Mouse (Mus musculus) intestine, embryonic 15.5 days (tissue): ENCODE data around the gene Amotl1. TPM values are rescaled to one million over a fixed set of nuclear protein-coding genes. Genes with fewer than 3 reads are reported as not detected.

Experiments used
- polyA plus RNA-seq: library from polyadenylated mRNA; unstranded; fragments of >200 nt; fragmentation: Nextera tagmentation; extraction: Ambion mirVana; gene quantifications from 2 replicates; pipeline ENCODE4 v1.2.1, GENCODE M21; 2015

Amotl1 gene
- polyA plus RNA-seq, 1 experiment from 2014 or later: 10.1 TPM

Other genes starting within 250 kb of the Amotl1 start
- 0.23 and 0.35 TPM in 2 replicates for gene Kdm4d, start 144.6 kb downstream of the Amotl1 start, polyA plus RNA-seq
- gene Cwc15, start 144.4 kb downstream of the Amotl1 start, polyA plus RNA-seq: 132 and 154 TPM in 2 replicates
- gene Piwil4, start 95.7 kb upstream of the Amotl1 start, polyA plus RNA-seq: 0.20 and 0.28 TPM in 2 replicates
- 5.3 and 5.4 TPM in 2 replicates for gene Fut4, start 107.3 kb upstream of the Amotl1 start, polyA plus RNA-seq
- gene 1700012B09Rik, start 126.0 kb upstream of the Amotl1 start, polyA plus RNA-seq: not detected in 2 replicates
- gene Mre11a, start 139.6 kb upstream of the Amotl1 start, polyA plus RNA-seq: 19.5 and 25.0 TPM in 2 replicates
- gene Ankrd49, start 139.8 kb upstream of the Amotl1 start, polyA plus RNA-seq: 40.9 and 47.8 TPM in 2 replicates
- gene Gpr83, start 215.2 kb upstream of the Amotl1 start, polyA plus RNA-seq: 0.25 and 0.40 TPM in 2 replicates